Mouse (Mus musculus): ENCODE data around the gene Gm21905. TPM values are rescaled to one million over a fixed set of nuclear protein-coding genes. Genes with fewer than 3 reads are reported as not detected.
A peak's percentile ranks its signal among the peaks of the same experiment; 100 is the strongest.

Gene Gm21905
- polyA plus RNA-seq, 1 experiment from 2014 or later = not detected

- Histone ChIP-seq H3K9me3 (no peaks in the 10 kb centered on the region), H3K27ac (replicated peaks) (no peak overlapping the region), H3K36me3 (no peaks in the 10 kb centered on the region), H3K9ac (no peak overlapping the region), H3K4me3 (no peak overlapping the region), H3K27me3 (no peaks in the 10 kb centered on the region), H3K4me2 (no peak overlapping the region), H3K4me1 (replicated peaks) (no peaks in the 10 kb centered on the region)
- no peak for ATAC-seq (ENCODE audit: low read depth)
- 17% methylated on average over 2 of the region's 2 CpGs for WGBS
Measured at GRCm38 (mm10) chr5:67931623-67932022, 14.6 kb downstream of the Gm21905 start.

GRCm38 (mm10) chr5:67930584-67930983 lies 15.6 kb downstream of the Gm21905 start:
- WGBS = 52% methylated on average over 4 of the region's 4 CpGs

GRCm38 (mm10) chr5:67904555-67904954 lies 41.7 kb downstream of the Gm21905 start:
- no peak overlapping the region for H3K4me3 ChIP-seq
- no peak for ATAC-seq (ENCODE audit: low read depth)
- no peak overlapping the region for H3K4me2 ChIP-seq
- WGBS = 75% methylated on average over 2 of the region's 2 CpGs
- no peaks in the 10 kb centered on the region for H3K27me3 ChIP-seq
- H3K9me3 ChIP-seq = no peaks in the 10 kb centered on the region
- no peak overlapping the region for H3K27ac ChIP-seq (replicated peaks)
- no peak overlapping the region for H3K9ac ChIP-seq
- H3K4me1 ChIP-seq (replicated peaks) = no peaks in the 10 kb centered on the region
- no peaks in the 10 kb centered on the region for H3K36me3 ChIP-seq

More at GRCm38 (mm10) chr5:67930584-67930983, 15.6 kb downstream of the Gm21905 start:
- ATAC-seq (ENCODE audit: low read depth) = no peak
- Histone ChIP-seq H3K4me1 (replicated peaks) (no peaks in the 10 kb centered on the region), H3K9ac (no peak overlapping the region), H3K27me3 (no peaks in the 10 kb centered on the region), H3K4me2 (no peak overlapping the region), H3K9me3 (no peaks in the 10 kb centered on the region), H3K36me3 (no peaks in the 10 kb centered on the region), H3K4me3 (no peak overlapping the region), H3K27ac (replicated peaks) (no peak overlapping the region)

GRCm38 (mm10) chr5:67898921-67899320 lies 47.3 kb downstream of the Gm21905 start:
- no peaks in the 10 kb centered on the region for H3K4me1 ChIP-seq (replicated peaks)
- ATAC-seq (ENCODE audit: low read depth) = no peak
- WGBS = 100% methylated on average over 1 of the region's 1 CpGs
- H3K4me2 ChIP-seq = no peak overlapping the region
- no peaks in the 10 kb centered on the region for H3K36me3 ChIP-seq
- no peak overlapping the region for H3K27ac ChIP-seq (replicated peaks)
- H3K9ac ChIP-seq = no peak overlapping the region
- no peaks in the 10 kb centered on the region for H3K9me3 ChIP-seq
- H3K4me3 ChIP-seq = no peak overlapping the region
- no peaks in the 10 kb centered on the region for H3K27me3 ChIP-seq

- peak overlapping the region; percentile 36 for H3K4me2 ChIP-seq
- H3K36me3 ChIP-seq = no peaks in the 10 kb centered on the region
- H3K4me3 ChIP-seq = no peak overlapping the region
- peak overlapping the region; percentile 57 for H3K27ac ChIP-seq (replicated peaks)
- 19% methylated on average over 9 of the region's 9 CpGs for WGBS
- peaks cover 15% of the 10 kb centered on the region for H3K4me1 ChIP-seq (replicated peaks)
- no peaks in the 10 kb centered on the region for H3K9me3 ChIP-seq
- peak; percentile 73 for ATAC-seq (ENCODE audit: low read depth)
- H3K9ac ChIP-seq = no peak overlapping the region; the same call in 1 of the 2 replicates
- H3K27me3 ChIP-seq = no peaks in the 10 kb centered on the region
Measured at GRCm38 (mm10) chr5:67884422-67885210, 61.6 kb downstream of the Gm21905 start.

GRCm38 (mm10) chr5:67883564-67884171 lies 62.6 kb downstream of the Gm21905 start:
- no peaks in the 10 kb centered on the region for H3K36me3 ChIP-seq
- no peak overlapping the region for H3K4me2 ChIP-seq
- H3K4me1 ChIP-seq (replicated peaks) = peaks cover 15% of the 10 kb centered on the region
- no peak overlapping the region; the same call in 1 of the 2 replicates for H3K27ac ChIP-seq (replicated peaks)
- no peaks in the 10 kb centered on the region for H3K9me3 ChIP-seq
- H3K27me3 ChIP-seq = no peaks in the 10 kb centered on the region
- no peak overlapping the region for H3K4me3 ChIP-seq
- H3K9ac ChIP-seq = no peak overlapping the region
- WGBS = 42% methylated on average over 1 of the region's 1 CpGs
- no peak for ATAC-seq (ENCODE audit: low read depth)

Other genes starting within 250 kb of the Gm21905 start
- gene Atp8a1, start 99.0 kb downstream of the Gm21905 start, polyA plus RNA-seq (2015; fragmentation: Nextera tagmentation; extraction: Ambion mirVana) = 44.6 and 45.1 TPM in 2 replicates
- gene Gm5108, start 4.8 kb downstream of the Gm21905 start, polyA plus RNA-seq (2015; fragmentation: Nextera tagmentation; extraction: Ambion mirVana) = not detected in 2 replicates
- gene Grxcr1, start 85.4 kb upstream of the Gm21905 start, polyA plus RNA-seq (2015; fragmentation: Nextera tagmentation; extraction: Ambion mirVana) = not detected in 2 replicates

All from neural tube, embryonic 13.5 days (tissue).